Mouse (Mus musculus): ENCODE measurements at regions not wholly inside any gene's neighbourhood (a gene's known extent, or its start where the extent isn't known, plus 50 kb on each side); places are given as distances from the start of the nearest gene placed in this dataset.

DNA sequence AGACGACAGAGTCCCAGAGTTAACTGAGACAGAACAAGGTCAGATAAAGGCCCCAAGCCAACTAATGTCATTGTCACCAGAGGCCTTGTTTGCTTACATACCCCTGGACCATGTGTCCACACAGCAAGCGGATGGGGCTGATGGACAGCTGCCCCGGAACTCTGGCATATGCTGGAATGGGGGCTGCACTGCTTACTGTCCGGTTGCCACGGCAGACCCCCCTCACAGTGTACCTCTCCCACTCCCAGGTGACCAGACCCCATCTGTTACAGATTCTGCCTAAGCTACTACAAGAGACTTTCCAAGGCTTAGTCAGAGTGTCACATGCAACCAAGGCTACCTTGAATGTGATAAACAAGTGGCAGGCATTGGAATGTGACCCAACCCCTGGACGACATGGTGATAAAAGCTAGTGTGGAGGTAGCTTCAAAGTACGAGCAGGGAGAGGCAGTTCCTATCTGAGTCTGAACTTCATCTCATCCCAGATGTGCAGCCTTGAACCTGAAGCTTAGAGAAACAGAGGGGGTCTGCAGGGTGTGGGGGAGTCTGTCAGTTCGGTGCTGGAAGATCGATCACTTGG is 117.0 kb upstream of the Zmiz1 start:
- TF ChIP-seq CTCF (IDR thresholded peaks at IDR 0.05; ENCODE audit: insufficient read depth, low read depth, low read length) (no peak), POLR2A (IDR thresholded peaks at IDR 0.05; ENCODE audit: insufficient read depth, low read depth, low read length) (no peak)

Measured in olfactory bulb, adult 2 months (tissue).